Mouse (Mus musculus) heart, adult 2 months (tissue): ENCODE data around the gene Nemp2. TPM values are rescaled to one million over a fixed set of nuclear protein-coding genes. Genes with fewer than 3 reads are reported as not detected.

Source experiments
- DNase-seq, 2 experiments: peaks; one replicate each; pipeline ENCODE4 v3.0.0; 2021
- H3K27ac ChIP-seq: fragments of 200-600 bp; 2 replicates; pipeline ENCODE4 v1.8.1; 2022
- H3K27me3 ChIP-seq: fragments of 200-500 bp; 2 replicates; pipeline ENCODE4 v1.6.1; 2012; ENCODE audit warnings: mild to moderate bottlenecking, low read length, inconsistent platforms, mixed read lengths; ENCODE audit not compliant: control insufficient read depth, insufficient read depth
- H3K36me3 ChIP-seq: fragments of 200-500 bp; 2 replicates; pipeline ENCODE4 v1.6.1; 2012; ENCODE audit warnings: low read length, inconsistent platforms; ENCODE audit not compliant: control insufficient read depth, insufficient read depth
- H3K4me1 ChIP-seq: fragments of 200-500 bp; 2 replicates; pipeline ENCODE4 v1.6.1; 2011; ENCODE audit warnings: low read length; ENCODE audit not compliant: control insufficient read depth, insufficient read depth
- H3K4me3 ChIP-seq: fragments of 200-600 bp; 2 replicates; pipeline ENCODE4 v1.8.1; 2022
- H3K79me2 ChIP-seq: fragments of 200-500 bp; replicated peaks from 2 replicates; pipeline ENCODE4 v1.6.1; 2012; ENCODE audit warnings: mild to moderate bottlenecking, inconsistent platforms, low read length, moderate library complexity, mixed read lengths; ENCODE audit not compliant: control insufficient read depth, insufficient read depth
- H3K9ac ChIP-seq: fragments of 200-500 bp; 2 replicates; pipeline ENCODE4 v1.6.1; 2012; ENCODE audit warnings: low read depth, mild to moderate bottlenecking, control low read depth, inconsistent platforms, low read length, mixed read lengths
- CTCF ChIP-seq: fragments of 200-600 bp; IDR thresholded peaks from 2 replicates; pipeline ENCODE4 v1.8.1; 2022; ENCODE audit warnings: antibody characterized with exemption, mild to moderate bottlenecking, moderate library complexity
- EP300 ChIP-seq: fragments of 200-500 bp; IDR thresholded peaks from 2 replicates; pipeline ENCODE4 v1.6.1; 2011; ENCODE audit warnings: low read depth, low read length, control low read depth; ENCODE audit not compliant: insufficient read depth
- POLR2A ChIP-seq: fragments of 200-500 bp; IDR thresholded peaks from 2 replicates; pipeline ENCODE4 v1.6.1; 2011; ENCODE audit warnings: mild to moderate bottlenecking, low read depth, low read length, control low read depth; ENCODE audit not compliant: insufficient read depth
- WGBS: fragments of 180-500 bp; shearing (Covaris S2); methylation state at CpG from one replicate; pipeline ENCODE4 v1.1.7; 2018; 5-methylcytosine and 5-hydroxymethylcytosine counted together
- intact Hi-C: fragments of 180-260 bp; cut with DNase I; formaldehyde crosslinking; loops from one replicate; pipeline ENCODE4 v1.15.1; 2025
- polyA plus RNA-seq: library from polyadenylated mRNA; depleted of rRNA; stranded (reverse); fragments of >200 nt; gene quantifications from 2 replicates; pipeline ENCODE4 v1.2.3, GENCODE M21; 2012
- total RNA-seq, 2 experiments: library from RNA; stranded (reverse); gene quantifications; 2 replicates each; pipeline ENCODE4 v1.2.3; 2021

Gene Nemp2
- total and polyA plus RNA-seq, 3 experiments = 0.93 to 2.4 (median 0.97) TPM

GRCm38 (mm10) chr1:52648153-52649027, 17.9 kb downstream of the Nemp2 start:
- Histone ChIP-seq H3K4me3 (no peak overlapping the region), H3K27me3 (no peaks in the 10 kb centered on the region), H3K9ac (no peak overlapping the region), H3K36me3 (peaks cover 2% of the 10 kb centered on the region; the same call in 1 of the 2 replicates), H3K4me1 (no peaks in the 10 kb centered on the region; the same call in 1 of the 2 replicates), H3K27ac (no peak overlapping the region), H3K79me2 (no peaks in the 10 kb centered on the region)
- peak; percentile 84 for TF ChIP-seq CTCF
- no peak for TF ChIP-seq POLR2A
- 0 out of 2 replicates have a peak, but pooled peaks have one; percentile 66 for TF ChIP-seq EP300
- DNase-seq = peak; percentile 76 to 77
- intact Hi-C loops = loop anchor here (1.0 to 10.0 kb wide), 4 partner anchors 79 to 706 kb away; partner anchors contain the start of genes Asdurf, Asnsd1, Gm28551 and Mfsd6
- 63% methylated on average over 11 of the region's 11 CpGs for WGBS

- no peaks in the 10 kb centered on the region for H3K27me3 ChIP-seq
- H3K4me3 ChIP-seq = no peak overlapping the region
- intact Hi-C loops = no loop called here
- no peak overlapping the region for H3K27ac ChIP-seq
- H3K4me1 ChIP-seq = no peaks in the 10 kb centered on the region; the same call in 1 of the 2 replicates
- H3K79me2 ChIP-seq = no peaks in the 10 kb centered on the region
- DNase-seq = no peak
- no peak for TF ChIP-seq CTCF
- no peak overlapping the region for H3K9ac ChIP-seq
- H3K36me3 ChIP-seq = peaks cover 2% of the 10 kb centered on the region; the same call in 1 of the 2 replicates
- WGBS = 86% methylated on average over 5 of the region's 5 CpGs
These were observed 19.6 kb downstream of the Nemp2 start for GRCm38 (mm10) chr1:52650066-52650465.

DNA sequence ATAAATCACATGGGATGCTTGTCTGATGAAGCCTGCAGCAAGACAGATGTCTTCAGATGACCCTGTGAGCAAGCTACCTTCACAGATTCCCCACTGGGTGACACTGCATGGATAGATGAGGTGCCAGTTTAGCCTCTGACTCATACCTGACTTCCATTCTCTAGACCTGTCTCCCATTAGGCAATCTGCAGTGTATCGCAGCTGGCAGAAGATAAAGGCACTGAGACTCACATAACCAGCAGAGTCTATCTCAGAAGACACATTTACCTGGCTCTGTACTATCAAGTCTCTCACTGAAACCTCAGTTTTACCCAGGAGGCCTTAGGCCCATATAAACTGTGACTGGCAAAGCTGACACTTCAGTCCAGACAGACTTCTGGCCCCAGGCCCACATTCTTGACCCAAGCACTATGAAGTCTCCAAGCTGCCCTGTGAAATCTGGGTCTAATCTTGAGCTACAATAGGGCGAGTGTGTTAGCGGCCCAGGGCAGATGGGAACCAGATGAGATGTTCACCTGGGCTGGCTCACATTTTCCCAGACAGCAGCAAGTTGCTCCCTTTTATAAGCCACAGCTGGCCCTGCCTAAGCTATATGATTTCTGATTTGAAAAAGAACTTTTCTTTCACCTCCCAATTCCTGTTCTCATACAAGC, 22.2 kb downstream of the Nemp2 start:
- no peak for DNase-seq
- intact Hi-C loops = no loop called here
- Histone ChIP-seq H3K4me1 (no peaks in the 10 kb centered on the region; the same call in 1 of the 2 replicates), H3K27ac (no peak overlapping the region), H3K4me3 (no peak overlapping the region), H3K27me3 (no peaks in the 10 kb centered on the region), H3K36me3 (peaks cover 2% of the 10 kb centered on the region; the same call in 1 of the 2 replicates), H3K79me2 (no peaks in the 10 kb centered on the region), H3K9ac (no peak overlapping the region)
- 41% methylated on average over 3 of the region's 3 CpGs for WGBS
- no peak for TF ChIP-seq EP300
- TF ChIP-seq CTCF = no peak
- no peak for TF ChIP-seq POLR2A

GRCm38 (mm10) chr1:52653366-52653765, 22.9 kb downstream of the Nemp2 start:
- no peak for DNase-seq
- no peaks in the 10 kb centered on the region for H3K79me2 ChIP-seq
- no peaks in the 10 kb centered on the region for H3K27me3 ChIP-seq
- no peak overlapping the region for H3K4me3 ChIP-seq
- intact Hi-C loops = no loop called here
- no peaks in the 10 kb centered on the region; the same call in 1 of the 2 replicates for H3K4me1 ChIP-seq
- peaks cover 2% of the 10 kb centered on the region; the same call in 1 of the 2 replicates for H3K36me3 ChIP-seq
- no peak overlapping the region for H3K9ac ChIP-seq
- 45% methylated on average over 1 of the region's 1 CpGs for WGBS
- TF ChIP-seq CTCF = no peak
- TF ChIP-seq EP300 = no peak
- no peak for TF ChIP-seq POLR2A
- peak overlapping the region; percentile 19; the same call in 1 of the 2 replicates for H3K27ac ChIP-seq

DNA sequence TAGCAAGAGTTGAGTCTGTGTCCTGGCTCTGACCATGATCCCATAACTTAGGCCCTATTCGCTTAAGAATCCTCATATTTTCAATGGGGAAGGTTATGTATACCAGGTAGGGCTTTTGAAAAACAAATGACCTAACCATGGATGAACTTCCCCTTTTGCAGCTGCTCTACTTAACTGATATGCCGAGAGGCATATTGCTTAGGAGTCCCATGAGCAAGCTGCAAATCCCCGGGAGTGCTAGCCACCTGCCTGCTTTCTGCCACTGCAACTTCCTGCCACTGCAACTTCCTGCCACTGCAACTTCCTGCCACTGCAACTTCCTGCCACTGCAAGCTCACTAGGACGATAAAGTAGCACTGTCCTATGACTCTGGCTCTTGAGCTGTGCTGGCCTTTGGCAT, 24.6 kb downstream of the Nemp2 start:
- Histone ChIP-seq H3K4me1 (no peaks in the 10 kb centered on the region; the same call in 1 of the 2 replicates), H3K9ac (no peak overlapping the region), H3K36me3 (peaks cover 2% of the 10 kb centered on the region; the same call in 1 of the 2 replicates), H3K27me3 (no peaks in the 10 kb centered on the region), H3K4me3 (no peak overlapping the region), H3K27ac (no peak overlapping the region), H3K79me2 (no peaks in the 10 kb centered on the region)
- intact Hi-C loops = no loop called here
- DNase-seq = peak in 1 of 2 experiments; percentile 15
- TF ChIP-seq POLR2A (no peak), EP300 (no peak), CTCF (no peak)
- 52% methylated on average over 4 of the region's 4 CpGs for WGBS
